Mouse (Mus musculus) lung, adult 2 months (tissue): Measurements from ENCODE around the gene Erc2. TPM values are rescaled to one million over a fixed set of nuclear protein-coding genes. Genes with fewer than 3 reads are reported as not detected.

ENCODE experiments used
- DNase-seq: peaks from one replicate; pipeline ENCODE4 v3.0.0; 2022
- H3K4me1 ChIP-seq: fragments of 200-500 bp; 2 replicates; pipeline ENCODE4 v1.6.1; 2011; ENCODE audit warnings: low read length; ENCODE audit not compliant: control insufficient read depth, insufficient read depth
- H3K4me3 ChIP-seq: fragments of 200-500 bp; replicated peaks from 2 replicates; pipeline ENCODE3; 2011; ENCODE audit warnings: low read depth, mild to moderate bottlenecking, control low read depth, low read length; ENCODE audit errors: extremely low read depth
- CTCF ChIP-seq: fragments of 200-500 bp; IDR thresholded peaks from 2 replicates; pipeline ENCODE4 v1.5.1; 2011; ENCODE audit warnings: mild to moderate bottlenecking, low read length, control low read depth; ENCODE audit not compliant: insufficient read depth
- POLR2A ChIP-seq: fragments of 200-500 bp; IDR thresholded peaks from 2 replicates; pipeline ENCODE4 v1.6.1; 2011; ENCODE audit warnings: low read depth, mild to moderate bottlenecking, control low read depth, low read length, borderline replicate concordance; ENCODE audit errors: extremely low read depth
- WGBS: fragments of 180-500 bp; shearing (Covaris S2); methylation state at CpG from one replicate; pipeline ENCODE4 v1.1.7; 2018; 5-methylcytosine and 5-hydroxymethylcytosine counted together
- polyA plus RNA-seq: library from polyadenylated mRNA; depleted of rRNA; stranded (reverse); fragments of >200 nt; gene quantifications from 2 replicates; pipeline ENCODE4 v1.2.3, GENCODE M21; 2012

Erc2 gene
- polyA plus RNA-seq, 1 experiment, result 1.3 TPM

GRCm38 (mm10) chr14:27815739-27816138 is 193.5 kb downstream of the Erc2 start:
- Histone ChIP-seq H3K4me3 (no peak overlapping the region), H3K4me1 (no peaks in the 10 kb centered on the region)
- no peak for TF ChIP-seq CTCF
- TF ChIP-seq POLR2A, result no peak
- no peak for DNase-seq
- 69% methylated on average over 6 of the region's 6 CpGs for WGBS

GRCm38 (mm10) chr14:27818986-27819385 is 196.8 kb downstream of the Erc2 start:
- TF ChIP-seq POLR2A, result no peak
- WGBS, result 93% methylated on average over 5 of the region's 5 CpGs
- DNase-seq, result no peak
- Histone ChIP-seq H3K4me1 (peaks cover 3% of the 10 kb centered on the region), H3K4me3 (no peak overlapping the region)

GRCm38 (mm10) chr14:27821801-27822200 is 199.6 kb downstream of the Erc2 start:
- DNase-seq, result no peak
- peaks cover 3% of the 10 kb centered on the region for H3K4me1 ChIP-seq
- H3K4me3 ChIP-seq, result no peak overlapping the region
- TF ChIP-seq CTCF (no peak), POLR2A (no peak)

GRCm38 (mm10) chr14:27822566-27822965 is 200.3 kb downstream of the Erc2 start:
- DNase-seq, result no peak
- WGBS, result 92% methylated on average over 6 of the region's 6 CpGs
- Histone ChIP-seq H3K4me1 (peaks cover 3% of the 10 kb centered on the region), H3K4me3 (no peak overlapping the region)
- TF ChIP-seq CTCF (no peak), POLR2A (no peak)

GRCm38 (mm10) chr14:27823048-27823447 is 200.8 kb downstream of the Erc2 start:
- TF ChIP-seq POLR2A (no peak), CTCF (no peak)
- peaks cover 3% of the 10 kb centered on the region for H3K4me1 ChIP-seq
- no peak overlapping the region for H3K4me3 ChIP-seq
- 5% methylated on average over 3 of the region's 3 CpGs for WGBS
- no peak for DNase-seq

DNA sequence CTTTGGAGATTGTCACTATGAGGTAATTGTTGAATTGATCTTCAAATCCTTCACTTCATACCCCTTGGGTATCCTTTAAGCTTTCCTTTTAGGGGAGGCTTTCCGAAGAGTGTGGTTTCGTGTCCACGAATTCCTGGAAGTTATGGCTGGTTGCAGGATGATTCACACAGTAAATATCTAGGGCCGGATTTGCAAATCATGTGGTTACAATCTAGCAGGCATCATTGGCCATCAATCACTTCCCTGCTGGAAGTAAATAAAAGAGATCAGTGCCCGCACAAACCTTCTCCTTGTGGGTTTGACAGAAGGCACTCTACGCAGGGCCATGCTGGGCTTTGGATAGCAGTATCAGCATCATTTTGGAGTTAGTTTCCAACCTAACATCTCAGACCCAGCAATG is 201.7 kb downstream of the Erc2 start:
- WGBS, result 55% methylated on average over 6 of the region's 6 CpGs
- Histone ChIP-seq H3K4me3 (no peak overlapping the region), H3K4me1 (peaks cover 3% of the 10 kb centered on the region)
- TF ChIP-seq POLR2A (no peak), CTCF (no peak)
- DNase-seq, result no peak

- H3K4me3 ChIP-seq, result no peak overlapping the region
- no peak for DNase-seq
- H3K4me1 ChIP-seq, result peaks cover 3% of the 10 kb centered on the region
- WGBS, result 89% methylated on average over 1 of the region's 1 CpGs
- TF ChIP-seq POLR2A (no peak), CTCF (no peak)
Measured at GRCm38 (mm10) chr14:27826829-27827228, 204.6 kb downstream of the Erc2 start.

DNA sequence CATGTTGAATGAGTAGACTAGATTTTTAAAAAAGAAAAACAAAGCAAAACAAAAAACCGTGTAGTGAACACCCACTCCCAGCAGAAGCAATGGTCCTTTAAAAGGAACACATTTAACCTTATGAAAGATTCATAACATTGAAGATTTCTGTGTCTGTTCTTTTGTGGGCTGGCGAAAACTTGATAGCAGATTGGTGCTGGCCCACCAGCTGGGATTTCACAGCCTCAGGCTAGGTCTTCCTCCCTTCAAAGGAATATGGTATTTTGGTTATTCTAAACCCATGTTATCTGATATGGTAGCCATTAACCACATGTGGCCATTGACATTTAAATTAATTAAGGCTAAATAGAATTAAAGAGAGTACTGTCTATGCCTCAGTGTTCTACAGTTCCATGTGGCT is 205.9 kb downstream of the Erc2 start:
- Histone ChIP-seq H3K4me3 (no peak overlapping the region), H3K4me1 (peaks cover 2% of the 10 kb centered on the region)
- no peak for DNase-seq
- WGBS, result 74% methylated on average over 2 of the region's 2 CpGs
- TF ChIP-seq POLR2A (no peak), CTCF (no peak)

GRCm38 (mm10) chr14:27832196-27832595 is 210.0 kb downstream of the Erc2 start:
- WGBS, result 82% methylated on average over 4 of the region's 4 CpGs
- H3K4me1 ChIP-seq, result no peaks in the 10 kb centered on the region
- TF ChIP-seq POLR2A (no peak), CTCF (no peak)
- no peak overlapping the region for H3K4me3 ChIP-seq
- DNase-seq, result no peak

DNA sequence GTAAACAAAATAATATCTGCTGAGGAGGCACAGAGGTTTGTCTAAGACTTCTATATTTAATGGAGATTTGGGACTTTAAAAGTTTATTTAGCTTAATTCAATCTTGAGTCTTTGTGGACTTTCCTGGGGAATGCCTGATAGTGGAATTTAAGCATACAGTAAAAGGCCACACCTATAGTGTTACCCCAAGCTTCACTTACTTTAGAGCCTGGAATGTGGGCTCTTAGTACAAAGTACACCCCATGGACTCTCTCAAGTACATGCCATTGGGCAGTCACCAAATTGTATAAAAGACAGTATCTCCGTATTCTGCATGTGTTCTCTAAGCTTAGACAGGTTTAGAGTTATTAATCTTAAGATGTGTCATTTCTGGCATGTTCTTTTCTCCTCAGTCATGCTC is 213.1 kb downstream of the Erc2 start:
- 67% methylated on average over 1 of the region's 1 CpGs for WGBS
- no peaks in the 10 kb centered on the region for H3K4me1 ChIP-seq
- H3K4me3 ChIP-seq, result no peak overlapping the region
- no peak for DNase-seq
- TF ChIP-seq CTCF (no peak), POLR2A (no peak)

GRCm38 (mm10) chr14:27837601-27838105 is 215.4 kb downstream of the Erc2 start:
- no peak overlapping the region for H3K4me3 ChIP-seq
- H3K4me1 ChIP-seq, result no peaks in the 10 kb centered on the region
- TF ChIP-seq POLR2A (no peak), CTCF (no peak)
- WGBS, result 69% methylated on average over 6 of the region's 6 CpGs
- DNase-seq, result no peak
